Mouse (Mus musculus): ENCODE data around the gene Apol9b. TPM values are rescaled to one million over a fixed set of nuclear protein-coding genes. Genes with fewer than 3 reads are reported as not detected.
A peak's percentile ranks its signal among the peaks of the same experiment; 100 is the strongest.

The Apol9b gene
- polyA plus RNA-seq, 1 experiment from 2014 or later, result 0.45 TPM

DNA sequence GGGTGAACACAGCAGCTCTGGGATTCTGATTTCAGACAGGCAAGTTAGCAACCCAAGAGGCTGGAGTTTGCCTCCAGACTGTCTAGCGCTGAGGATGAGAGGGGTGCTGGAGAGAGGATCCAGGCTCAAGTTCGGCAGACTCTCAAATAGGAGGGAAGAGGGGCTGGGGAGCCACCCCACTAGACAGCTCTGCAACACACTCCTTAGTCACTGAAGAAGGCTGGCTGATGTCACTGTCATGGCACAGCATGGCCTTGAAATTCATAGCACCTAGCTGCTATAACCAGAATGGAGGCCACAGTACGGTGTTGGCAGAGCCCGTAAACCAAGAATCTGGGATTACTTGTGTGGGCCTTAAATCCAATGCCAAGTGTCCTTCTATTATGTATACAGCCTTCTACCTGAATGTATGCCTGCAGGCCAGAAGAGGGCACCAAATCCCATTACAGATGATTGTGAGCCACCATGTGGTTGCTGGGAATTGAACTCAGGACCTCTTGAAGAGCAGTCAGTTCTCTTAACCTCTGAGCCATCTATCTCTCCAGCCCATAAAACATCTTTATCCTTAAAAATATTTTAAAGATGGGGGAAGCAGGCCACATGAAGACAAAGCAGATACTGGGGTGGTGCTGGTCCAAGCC lies 28.9 kb downstream of the Apol9b start:
- peaks cover 15% of the 10 kb centered on the region for H3K36me3 ChIP-seq (ENCODE audit: control insufficient read depth, insufficient read depth, low read length)
- peak; percentile 64 for TF ChIP-seq CTCF (IDR thresholded peaks at IDR 0.05; ENCODE audit: low read depth)
- TF ChIP-seq EP300 (optimal IDR thresholded peaks at IDR 0.05), result no peak
- no peak overlapping the region for H3K27ac ChIP-seq (replicated peaks)
- ATAC-seq (ENCODE audit: low FRiP score, low TSS enrichment), result no peak
- no peaks in the 10 kb centered on the region for H3K4me1 ChIP-seq (replicated peaks; ENCODE audit: control insufficient read depth, insufficient read depth)
- H3K9ac ChIP-seq (ENCODE audit: low read length), result no peak overlapping the region
- no peaks in the 10 kb centered on the region for H3K27me3 ChIP-seq (ENCODE audit: control insufficient read depth, insufficient read depth, low read length)
- WGBS, result 63% methylated on average over 4 of the region's 4 CpGs
- H3K9me3 ChIP-seq (ENCODE audit: control insufficient read depth, low read length), result no peaks in the 10 kb centered on the region
- no peak for DNase-seq (ENCODE audit: low spot score)
- H3K4me3 ChIP-seq (ENCODE audit: low read depth, low read length), result no peak overlapping the region
- H3K4me2 ChIP-seq (replicated peaks; ENCODE audit: low read depth), result no peak overlapping the region

DNA sequence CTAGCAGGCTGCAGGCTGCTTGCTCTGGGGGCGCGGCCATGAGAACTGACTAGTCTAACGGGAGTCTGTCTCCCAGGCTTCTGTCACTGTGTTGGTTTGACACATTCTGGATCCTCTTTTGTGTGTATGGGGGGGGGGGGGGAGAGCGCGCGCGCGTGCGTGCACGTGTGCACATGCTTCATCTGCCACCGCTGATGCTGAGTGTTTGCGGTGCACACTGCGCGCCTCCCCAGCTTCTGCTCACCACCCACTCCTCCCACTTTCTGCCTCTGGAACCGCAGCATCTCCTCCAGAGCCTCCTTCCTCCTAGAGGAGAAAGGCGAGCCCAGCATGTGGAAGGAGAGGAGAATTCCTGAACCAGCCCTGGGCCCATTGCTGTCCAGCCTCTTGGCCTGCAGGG lies 31.2 kb downstream of the Apol9b start:
- DNase-seq (ENCODE audit: low spot score) (no peak), ATAC-seq (ENCODE audit: low FRiP score, low TSS enrichment) (no peak)
- Histone ChIP-seq H3K36me3 (ENCODE audit: control insufficient read depth, insufficient read depth, low read length) (peaks cover 35% of the 10 kb centered on the region), H3K4me1 (replicated peaks; ENCODE audit: control insufficient read depth, insufficient read depth) (no peaks in the 10 kb centered on the region), H3K27me3 (ENCODE audit: control insufficient read depth, insufficient read depth, low read length) (no peaks in the 10 kb centered on the region), H3K4me2 (replicated peaks; ENCODE audit: low read depth) (no peak overlapping the region), H3K9ac (ENCODE audit: low read length) (no peak overlapping the region), H3K4me3 (ENCODE audit: low read depth, low read length) (no peak overlapping the region), H3K9me3 (ENCODE audit: control insufficient read depth, low read length) (no peaks in the 10 kb centered on the region), H3K27ac (replicated peaks) (no peak overlapping the region)
- WGBS, result 90% methylated on average over 16 of the region's 16 CpGs
- TF ChIP-seq EP300 (optimal IDR thresholded peaks at IDR 0.05) (no peak), CTCF (IDR thresholded peaks at IDR 0.05; ENCODE audit: low read depth) (no peak)

- H3K36me3 ChIP-seq (ENCODE audit: control insufficient read depth, insufficient read depth, low read length), result peaks cover 46% of the 10 kb centered on the region
- 96% methylated on average over 7 of the region's 7 CpGs for WGBS
- no peak overlapping the region for H3K9ac ChIP-seq (ENCODE audit: low read length)
- H3K4me3 ChIP-seq (ENCODE audit: low read depth, low read length), result no peak overlapping the region
- no peaks in the 10 kb centered on the region for H3K27me3 ChIP-seq (ENCODE audit: control insufficient read depth, insufficient read depth, low read length)
- no peak for ATAC-seq (ENCODE audit: low FRiP score, low TSS enrichment)
- H3K4me1 ChIP-seq (replicated peaks; ENCODE audit: control insufficient read depth, insufficient read depth), result no peaks in the 10 kb centered on the region
- DNase-seq (ENCODE audit: low spot score), result no peak
- H3K27ac ChIP-seq (replicated peaks), result no peak overlapping the region
- no peak for TF ChIP-seq CTCF (IDR thresholded peaks at IDR 0.05; ENCODE audit: low read depth)
- no peak for TF ChIP-seq EP300 (optimal IDR thresholded peaks at IDR 0.05)
- no peaks in the 10 kb centered on the region for H3K9me3 ChIP-seq (ENCODE audit: control insufficient read depth, low read length)
- no peak overlapping the region for H3K4me2 ChIP-seq (replicated peaks; ENCODE audit: low read depth)
Observed at GRCm38 (mm10) chr15:77761083-77761482, 32.2 kb downstream of the Apol9b start.

GRCm38 (mm10) chr15:77761561-77762380 lies 32.9 kb downstream of the Apol9b start:
- DNase-seq (ENCODE audit: low spot score) (peak; percentile 65), ATAC-seq (ENCODE audit: low FRiP score, low TSS enrichment) (peak; percentile 45)
- Histone ChIP-seq H3K9me3 (ENCODE audit: control insufficient read depth, low read length) (no peaks in the 10 kb centered on the region), H3K4me2 (replicated peaks; ENCODE audit: low read depth) (no peak overlapping the region), H3K27ac (replicated peaks) (no peak overlapping the region), H3K4me1 (replicated peaks; ENCODE audit: control insufficient read depth, insufficient read depth) (no peaks in the 10 kb centered on the region), H3K9ac (ENCODE audit: low read length) (no peak overlapping the region), H3K36me3 (ENCODE audit: control insufficient read depth, insufficient read depth, low read length) (peaks cover 52% of the 10 kb centered on the region), H3K4me3 (ENCODE audit: low read depth, low read length) (no peak overlapping the region), H3K27me3 (ENCODE audit: control insufficient read depth, insufficient read depth, low read length) (no peaks in the 10 kb centered on the region)
- TF ChIP-seq CTCF (IDR thresholded peaks at IDR 0.05; ENCODE audit: low read depth) (peak; percentile 82), EP300 (optimal IDR thresholded peaks at IDR 0.05) (no peak)
- 75% methylated on average over 22 of the region's 22 CpGs for WGBS

GRCm38 (mm10) chr15:77763050-77763449 lies 34.2 kb downstream of the Apol9b start:
- WGBS, result 89% methylated on average over 16 of the region's 16 CpGs
- no peak for ATAC-seq (ENCODE audit: low FRiP score, low TSS enrichment)

GRCm38 (mm10) chr15:77763702-77764101 lies 34.9 kb downstream of the Apol9b start:
- DNase-seq (ENCODE audit: low spot score) (no peak), ATAC-seq (ENCODE audit: low FRiP score, low TSS enrichment) (no peak)
- TF ChIP-seq CTCF (IDR thresholded peaks at IDR 0.05; ENCODE audit: low read depth), result no peak
- TF ChIP-seq EP300 (optimal IDR thresholded peaks at IDR 0.05), result no peak
- H3K36me3 ChIP-seq (ENCODE audit: control insufficient read depth, insufficient read depth, low read length), result peaks cover 69% of the 10 kb centered on the region
- no peak overlapping the region for H3K9ac ChIP-seq (ENCODE audit: low read length)
- no peaks in the 10 kb centered on the region for H3K9me3 ChIP-seq (ENCODE audit: control insufficient read depth, low read length)
- no peak overlapping the region for H3K4me2 ChIP-seq (replicated peaks; ENCODE audit: low read depth)
- H3K4me1 ChIP-seq (replicated peaks; ENCODE audit: control insufficient read depth, insufficient read depth), result no peaks in the 10 kb centered on the region
- H3K4me3 ChIP-seq (ENCODE audit: low read depth, low read length), result no peak overlapping the region
- WGBS, result 49% methylated on average over 11 of the region's 11 CpGs
- H3K27ac ChIP-seq (replicated peaks), result peak overlapping the region; percentile 65
- H3K27me3 ChIP-seq (ENCODE audit: control insufficient read depth, insufficient read depth, low read length), result no peaks in the 10 kb centered on the region

More at GRCm38 (mm10) chr15:77763050-77763449, 34.2 kb downstream of the Apol9b start:
- Histone ChIP-seq H3K4me2 (replicated peaks; ENCODE audit: low read depth) (no peak overlapping the region), H3K9ac (ENCODE audit: low read length) (no peak overlapping the region), H3K9me3 (ENCODE audit: control insufficient read depth, low read length) (no peaks in the 10 kb centered on the region), H3K4me3 (ENCODE audit: low read depth, low read length) (no peak overlapping the region), H3K4me1 (replicated peaks; ENCODE audit: control insufficient read depth, insufficient read depth) (no peaks in the 10 kb centered on the region), H3K27ac (replicated peaks) (no peak overlapping the region), H3K27me3 (ENCODE audit: control insufficient read depth, insufficient read depth, low read length) (no peaks in the 10 kb centered on the region), H3K36me3 (ENCODE audit: control insufficient read depth, insufficient read depth, low read length) (peaks cover 64% of the 10 kb centered on the region)
- TF ChIP-seq EP300 (optimal IDR thresholded peaks at IDR 0.05) (no peak), CTCF (IDR thresholded peaks at IDR 0.05; ENCODE audit: low read depth) (no peak)
- DNase-seq (ENCODE audit: low spot score), result no peak

Measured in stomach, postnatal 0 days (tissue).